Mouse (Mus musculus): ENCODE data around the gene Ptf1a.

The Ptf1a gene

DNA sequence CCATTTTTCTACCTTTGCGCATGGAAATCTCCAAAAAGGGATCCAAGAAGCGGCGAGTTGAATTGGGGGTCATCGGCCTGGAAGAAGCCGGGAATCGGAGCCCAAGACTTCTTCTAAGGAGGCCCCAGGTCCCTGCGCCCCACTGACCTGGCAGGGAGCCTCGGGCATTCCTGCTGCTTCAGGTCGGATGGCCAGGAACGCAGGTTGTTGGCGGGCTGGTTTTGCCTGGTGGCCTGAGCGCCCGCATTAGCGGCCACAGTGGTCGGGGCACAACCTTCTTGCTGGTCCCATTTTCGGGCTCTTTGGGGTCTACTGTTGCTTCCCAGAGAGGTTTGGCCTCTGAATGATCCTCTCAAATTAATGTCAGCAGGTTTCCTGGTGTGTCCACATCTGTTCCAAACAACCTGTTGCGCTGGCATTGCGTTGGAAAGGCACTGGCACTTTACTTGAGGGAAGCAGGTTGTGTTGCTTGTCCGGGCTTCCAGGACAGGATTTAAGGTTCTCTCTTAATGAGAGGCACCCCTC is 7.1 kb downstream of the Ptf1a start:
- in situ Hi-C loops (cut with MseI, MboI), result no loop called here

GRCm38 (mm10) chr2:19455228-19455627 is 9.8 kb downstream of the Ptf1a start:
- in situ Hi-C loops (cut with MseI, MboI), result no loop called here

GRCm38 (mm10) chr2:19455857-19456482 is 10.5 kb downstream of the Ptf1a start:
- in situ Hi-C loops (cut with MseI, MboI), result no loop called here

- in situ Hi-C loops (cut with MseI, MboI), result no loop called here
These were observed 13.3 kb downstream of the Ptf1a start for GRCm38 (mm10) chr2:19458785-19459184.

DNA sequence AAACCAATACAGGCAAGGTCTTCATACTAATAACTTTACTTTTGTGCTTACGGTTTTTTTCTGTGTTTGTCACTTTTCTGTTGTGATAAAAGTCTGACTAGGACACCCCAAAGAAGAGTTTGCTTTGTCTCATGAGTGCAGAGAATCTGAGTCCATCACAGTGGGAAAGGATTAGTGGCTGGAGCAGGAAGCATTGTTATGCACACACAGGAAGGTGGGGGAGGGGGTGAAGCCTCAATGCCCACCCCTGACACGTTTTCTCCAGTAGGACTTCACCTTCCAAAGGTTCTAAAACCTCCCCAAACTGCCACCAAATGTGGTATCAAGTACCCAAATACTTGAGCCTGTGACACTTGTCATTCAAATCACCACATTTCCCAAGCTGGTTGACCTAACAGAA is 16.5 kb downstream of the Ptf1a start:
- in situ Hi-C loops (cut with MseI, MboI), result no loop called here

- in situ Hi-C loops (cut with MseI, MboI), result no loop called here
These were observed 44.8 kb downstream of the Ptf1a start for GRCm38 (mm10) chr2:19490262-19490661.

All from mouse trophoblast stem cell (cell line).